Mouse (Mus musculus) layer of hippocampus, postnatal 36 days (tissue): Measurements from ENCODE around the gene Ccr9. TPM values are rescaled to one million over a fixed set of nuclear protein-coding genes. Genes with fewer than 3 reads are reported as not detected.

Experiments used
- DNase-seq, 2 experiments: peaks; one replicate each; pipeline ENCODE4 v3.0.0; 2022
- total RNA-seq, 2 experiments: library from RNA; stranded (reverse); gene quantifications; 2 replicates each; pipeline ENCODE4 v1.2.3; 2021

Gene Ccr9
- total RNA-seq, 2 experiments from 2014 or later: 0.23 to 0.32 TPM

DNA sequence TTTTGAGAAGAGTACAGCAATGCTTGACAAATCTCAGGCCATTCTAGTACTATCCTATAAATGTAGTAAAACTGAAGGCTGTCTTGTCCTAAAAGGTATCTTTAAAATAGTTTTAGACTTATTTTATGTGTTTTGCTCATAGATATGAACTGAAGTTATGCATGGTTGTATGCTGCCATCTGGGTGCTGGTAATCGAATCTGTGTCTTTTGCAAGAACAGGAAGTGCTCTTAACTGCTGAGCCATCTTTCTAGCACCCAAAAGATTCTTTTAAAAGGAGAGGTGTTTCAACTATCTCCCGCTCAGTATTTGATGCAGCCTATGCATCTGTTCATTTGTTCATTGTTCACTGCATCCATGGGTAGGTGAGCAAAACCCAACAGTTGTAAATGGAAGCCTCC lies 127.0 kb downstream of the Ccr9 start:
- DNase-seq: no peak

DNA sequence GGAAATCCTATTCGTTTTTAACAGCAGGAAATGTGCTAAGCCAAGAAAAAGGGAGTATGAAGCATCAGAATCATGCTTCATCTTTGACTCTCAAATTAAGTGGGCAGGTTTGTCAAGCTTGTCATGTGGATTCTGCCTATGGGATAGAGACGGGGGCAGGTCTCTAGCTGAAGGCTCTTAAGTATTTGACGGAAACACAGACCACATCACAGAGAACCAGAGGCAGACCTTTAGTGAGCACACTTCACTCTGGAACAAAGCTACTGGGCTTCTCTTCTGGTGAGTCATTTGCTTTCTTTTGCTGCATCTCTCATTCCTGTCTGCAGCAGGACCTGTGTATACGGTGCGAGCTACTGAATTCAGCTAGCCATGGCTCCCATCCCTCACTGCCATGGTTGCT lies 128.0 kb downstream of the Ccr9 start, which contains the start of gene Cxcr6:
Cxcr6 (plus strand) TSS at position 209 of the 400 bp plus-strand sequence.
- DNase-seq: no peak

DNA sequence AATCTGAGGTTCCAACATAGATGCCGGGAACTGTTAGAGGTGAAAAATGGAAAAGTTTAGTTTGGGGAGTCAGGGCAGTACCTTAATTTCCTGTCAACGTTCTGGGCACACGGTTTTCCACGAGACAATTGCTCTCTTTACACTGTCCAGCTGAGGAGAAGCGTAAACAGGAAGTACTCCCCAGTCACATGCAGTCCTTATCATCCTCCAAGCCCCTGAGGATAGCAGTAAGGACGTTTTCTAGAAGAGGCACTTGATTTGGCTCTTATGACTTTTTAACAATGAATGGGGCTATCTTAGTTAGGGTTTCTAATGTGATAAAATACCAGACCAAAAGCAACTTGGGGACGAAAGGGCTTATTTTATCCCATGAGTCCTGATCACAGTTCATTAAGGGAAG lies 130.3 kb downstream of the Ccr9 start:
- DNase-seq: no peak

DNA sequence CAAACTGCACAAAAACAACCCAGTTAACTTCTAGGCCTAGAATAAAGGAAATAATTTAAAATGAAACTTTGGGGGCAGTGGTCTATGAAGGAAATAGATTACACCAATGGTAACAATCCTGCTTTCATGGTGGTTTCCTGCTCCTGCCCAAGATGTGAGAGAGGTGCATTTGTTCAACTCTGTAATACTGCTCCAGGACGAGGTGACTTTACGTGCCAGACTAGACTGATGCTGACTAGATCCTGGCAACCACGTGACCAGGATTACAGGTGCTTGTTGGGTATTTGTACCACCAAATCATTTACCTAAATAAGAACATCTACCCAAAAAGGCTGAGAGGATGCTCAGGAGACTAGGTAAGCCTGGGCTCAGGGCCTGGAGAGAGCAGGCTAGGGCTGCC lies 133.6 kb downstream of the Ccr9 start:
- no peak for DNase-seq

GRCm38 (mm10) chr9:123814326-123814725 lies 136.1 kb downstream of the Ccr9 start:
- no peak for DNase-seq

DNA sequence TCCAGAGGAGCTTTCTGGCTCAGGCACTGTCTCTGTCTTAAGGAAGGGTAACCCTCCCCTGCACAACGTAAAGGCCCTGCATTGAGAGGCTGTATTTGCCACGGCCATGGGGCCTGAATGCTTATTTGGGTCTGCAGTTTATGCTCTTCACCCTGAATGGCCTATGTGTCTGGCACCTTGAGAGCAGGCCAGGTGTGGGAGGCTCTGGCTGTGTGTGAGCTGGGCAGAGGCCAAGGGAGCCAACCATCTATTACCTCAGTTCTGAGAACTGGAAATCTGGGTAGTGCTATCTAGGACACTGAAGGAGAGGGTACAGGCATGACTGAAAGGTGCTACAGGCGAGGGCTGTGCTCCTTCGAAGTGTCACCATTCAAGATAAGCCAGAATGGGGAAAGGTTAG lies 136.6 kb downstream of the Ccr9 start:
- DNase-seq: no peak

DNA sequence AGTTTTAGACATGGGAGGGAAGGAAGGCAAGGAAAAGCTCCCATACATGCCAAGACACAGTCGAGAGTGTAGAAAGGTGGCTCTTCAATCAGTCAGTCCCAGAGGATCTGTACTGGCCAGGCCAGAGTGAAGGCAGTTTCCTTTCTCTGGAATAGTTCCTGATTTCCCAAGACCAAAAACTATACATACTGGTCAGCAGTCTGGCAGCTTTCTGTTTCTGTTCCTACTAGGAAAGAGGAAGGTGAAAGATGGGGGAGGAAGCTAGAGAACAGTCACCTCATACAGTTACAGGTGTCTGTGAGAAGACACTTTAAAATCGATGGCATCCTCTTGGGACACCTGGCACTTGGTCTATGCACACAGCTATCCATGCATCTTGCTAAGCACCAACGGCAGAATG lies 137.2 kb downstream of the Ccr9 start:
- DNase-seq: no peak

GRCm38 (mm10) chr9:123815996-123816395 lies 137.8 kb downstream of the Ccr9 start:
- DNase-seq: no peak

DNA sequence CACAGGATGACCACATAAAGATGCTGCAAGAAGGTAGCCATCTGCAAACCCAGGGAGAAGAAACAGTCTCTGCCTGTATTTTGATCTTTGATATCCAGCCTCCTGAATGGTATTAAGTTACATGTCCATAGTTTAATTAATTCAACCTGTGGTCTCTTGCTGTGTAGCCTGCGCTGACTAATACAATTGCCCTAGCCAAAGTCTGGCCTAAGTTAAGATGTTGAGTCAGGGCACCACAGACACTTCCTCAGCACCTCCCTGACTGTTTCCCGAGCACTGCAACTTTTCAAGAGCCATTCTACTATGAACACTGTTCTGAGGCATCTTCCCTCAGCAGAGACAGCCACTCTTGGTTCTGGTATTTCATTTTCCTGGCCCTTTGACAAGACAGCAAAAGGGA lies 140.4 kb downstream of the Ccr9 start:
- no peak for DNase-seq

DNA sequence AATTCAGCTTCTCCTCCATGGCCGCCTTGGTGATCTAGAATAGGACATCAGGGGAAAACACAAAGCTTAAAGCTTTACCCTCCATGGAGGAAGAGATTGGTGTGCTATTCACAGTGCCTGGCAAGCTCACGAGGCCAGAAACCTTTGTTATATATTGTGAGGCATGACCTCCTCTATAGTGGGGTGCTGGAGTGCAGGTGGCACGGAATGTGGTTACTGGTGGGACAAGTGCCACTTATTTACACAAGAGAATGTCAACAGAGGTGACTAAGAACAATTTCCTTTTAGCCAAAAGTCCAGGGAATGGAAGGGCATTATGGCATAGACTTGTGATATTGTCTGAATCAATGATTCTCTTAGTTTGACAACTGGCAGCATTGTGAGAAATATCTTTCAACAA lies 148.4 kb downstream of the Ccr9 start:
- DNase-seq: no peak

DNA sequence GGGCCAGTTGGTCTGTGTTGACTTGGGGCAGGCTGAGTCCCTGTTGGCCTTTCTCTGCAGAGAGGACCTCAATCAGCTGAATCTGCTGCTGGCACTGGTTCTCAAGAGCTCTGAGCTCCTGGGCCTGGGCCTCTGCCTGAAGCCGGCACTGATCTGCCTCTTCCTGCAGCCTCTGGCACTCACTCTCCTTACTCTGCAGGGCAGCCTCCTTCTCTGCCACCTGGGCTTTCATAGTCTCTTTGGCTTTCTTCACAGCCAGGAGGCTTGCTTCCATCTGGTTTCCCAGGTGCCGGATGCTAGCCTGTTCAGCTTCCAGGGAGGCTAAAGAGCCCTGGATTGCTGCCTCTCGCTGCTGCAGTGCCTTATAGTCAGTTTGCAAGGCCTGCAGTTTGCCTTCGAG lies 150.7 kb downstream of the Ccr9 start:
- no peak for DNase-seq

Other genes with a start within 250 kb of the Ccr9 start
- 1 to 10 TPM; 7.5 to 7.7 TPM for gene Limd1, start 199.7 kb upstream of the Ccr9 start, total RNA-seq
- gene Sacm1l, start 148.7 kb upstream of the Ccr9 start, total RNA-seq: 10 to 100 TPM; 59.3 to 63.7 TPM
- gene Slc6a20b, start 45.9 kb upstream of the Ccr9 start, total RNA-seq: under 1 TPM; 0.25 to 0.38 TPM
- gene Slc6a20a, start 446 bp downstream of the Ccr9 start, total RNA-seq: 10 to 100 TPM; 10.5 to 16.1 TPM
- gene Lztfl1, start 39.3 kb downstream of the Ccr9 start, total RNA-seq: 10 to 100 TPM; 65.1 to 65.5 TPM
- gene Cxcr6, start 128.0 kb downstream of the Ccr9 start, total RNA-seq: not detected
- gene Fyco1, start 173.5 kb downstream of the Ccr9 start, total RNA-seq: 10 to 100 TPM; 41.3 to 47.8 TPM
- not detected for gene Xcr1, start 183.6 kb downstream of the Ccr9 start, total RNA-seq